Mouse (Mus musculus): ENCODE data around the gene Tmem160. TPM values are rescaled to one million over a fixed set of nuclear protein-coding genes. Genes with fewer than 3 reads are reported as not detected.
A peak's percentile ranks its signal among the peaks of the same experiment; 100 is the strongest.

Gene Tmem160
- 185 and 233 TPM in 2 replicates for polyA plus RNA-seq (2012; ENCODE audit: insufficient read depth, low replicate concordance)

GRCm38 (mm10) chr7:16452587-16453073 is at the start of gene Tmem160:
Gene Tmem160, plus strand, starts transcription at chr7:16452779.
- H3K9me3 ChIP-seq: no peaks in the 10 kb centered on the region
- TF ChIP-seq GATA1 (IDR thresholded peaks at IDR 0.05; ENCODE audit: borderline replicate concordance, low read length): no peak
- TF ChIP-seq FLI1 (IDR thresholded peaks at IDR 0.05; ENCODE audit: low read length): no peak
- H3K27me3 ChIP-seq (replicated peaks): no peaks in the 10 kb centered on the region
- peaks cover 30% of the 10 kb centered on the region for H3K4me1 ChIP-seq
- peak within 1 kb of the TSS; percentile 98 for H3K4me3 ChIP-seq (replicated peaks)
- H3K36me3 ChIP-seq (replicated peaks; ENCODE audit: low read length): peaks cover 32% of the 10 kb centered on the region

- TF ChIP-seq GATA1 (IDR thresholded peaks at IDR 0.05; ENCODE audit: borderline replicate concordance, low read length) (no peak), FLI1 (IDR thresholded peaks at IDR 0.05; ENCODE audit: low read length) (no peak)
- H3K4me3 ChIP-seq (replicated peaks): peak overlapping the region; percentile 98
- H3K36me3 ChIP-seq (replicated peaks; ENCODE audit: low read length): peaks cover 41% of the 10 kb centered on the region
- no peaks in the 10 kb centered on the region for H3K9me3 ChIP-seq
- no peaks in the 10 kb centered on the region for H3K27me3 ChIP-seq (replicated peaks)
- H3K4me1 ChIP-seq: peaks cover 64% of the 10 kb centered on the region
Measured at GRCm38 (mm10) chr7:16402968-16403948, 49.3 kb upstream of the Tmem160 start.

GRCm38 (mm10) chr7:16404315-16405072 is 48.1 kb upstream of the Tmem160 start:
- Histone ChIP-seq H3K4me3 (replicated peaks) (peak overlapping the region; percentile 90), H3K4me1 (peaks cover 66% of the 10 kb centered on the region)
- TF ChIP-seq GATA1 (IDR thresholded peaks at IDR 0.05; ENCODE audit: borderline replicate concordance, low read length) (no peak), FLI1 (IDR thresholded peaks at IDR 0.05; ENCODE audit: low read length) (no peak)

GRCm38 (mm10) chr7:16405073-16405455 is 47.5 kb upstream of the Tmem160 start:
- H3K4me3 ChIP-seq (replicated peaks): peak overlapping the region; percentile 90
- peaks cover 70% of the 10 kb centered on the region for H3K4me1 ChIP-seq

More at GRCm38 (mm10) chr7:16404315-16405072, 48.1 kb upstream of the Tmem160 start:
- peaks cover 51% of the 10 kb centered on the region for H3K36me3 ChIP-seq (replicated peaks; ENCODE audit: low read length)
- H3K27me3 ChIP-seq (replicated peaks): no peaks in the 10 kb centered on the region
- no peaks in the 10 kb centered on the region for H3K9me3 ChIP-seq

GRCm38 (mm10) chr7:16405516-16406351 is 46.8 kb upstream of the Tmem160 start:
- no peaks in the 10 kb centered on the region for H3K27me3 ChIP-seq (replicated peaks)
- peaks cover 61% of the 10 kb centered on the region for H3K36me3 ChIP-seq (replicated peaks; ENCODE audit: low read length)
- H3K4me3 ChIP-seq (replicated peaks): peak overlapping the region; percentile 90
- H3K9me3 ChIP-seq: no peaks in the 10 kb centered on the region
- TF ChIP-seq GATA1 (IDR thresholded peaks at IDR 0.05; ENCODE audit: borderline replicate concordance, low read length) (peak; percentile 65; the same call in 2 of the 3 replicates), FLI1 (IDR thresholded peaks at IDR 0.05; ENCODE audit: low read length) (no peak)
- H3K4me1 ChIP-seq: peaks cover 77% of the 10 kb centered on the region

More at GRCm38 (mm10) chr7:16405073-16405455, 47.5 kb upstream of the Tmem160 start:
- H3K36me3 ChIP-seq (replicated peaks; ENCODE audit: low read length): peaks cover 54% of the 10 kb centered on the region
- H3K9me3 ChIP-seq: no peaks in the 10 kb centered on the region
- H3K27me3 ChIP-seq (replicated peaks): no peaks in the 10 kb centered on the region
- TF ChIP-seq GATA1 (IDR thresholded peaks at IDR 0.05; ENCODE audit: borderline replicate concordance, low read length) (no peak), FLI1 (IDR thresholded peaks at IDR 0.05; ENCODE audit: low read length) (no peak)

GRCm38 (mm10) chr7:16406978-16407377 is 45.6 kb upstream of the Tmem160 start:
- peaks cover 70% of the 10 kb centered on the region for H3K36me3 ChIP-seq (replicated peaks; ENCODE audit: low read length)
- H3K4me3 ChIP-seq (replicated peaks): peak overlapping the region; percentile 76
- H3K27me3 ChIP-seq (replicated peaks): no peaks in the 10 kb centered on the region
- H3K4me1 ChIP-seq: peaks cover 89% of the 10 kb centered on the region
- H3K9me3 ChIP-seq: no peaks in the 10 kb centered on the region
- TF ChIP-seq FLI1 (IDR thresholded peaks at IDR 0.05; ENCODE audit: low read length) (no peak), GATA1 (IDR thresholded peaks at IDR 0.05; ENCODE audit: borderline replicate concordance, low read length) (no peak)

- H3K9me3 ChIP-seq: no peaks in the 10 kb centered on the region
- peak overlapping the region; percentile 81 for H3K4me3 ChIP-seq (replicated peaks)
- H3K27me3 ChIP-seq (replicated peaks): no peaks in the 10 kb centered on the region
- TF ChIP-seq GATA1 (IDR thresholded peaks at IDR 0.05; ENCODE audit: borderline replicate concordance, low read length): no peak
- TF ChIP-seq FLI1 (IDR thresholded peaks at IDR 0.05; ENCODE audit: low read length): no peak
- H3K36me3 ChIP-seq (replicated peaks; ENCODE audit: low read length): peaks cover 72% of the 10 kb centered on the region
- peaks cover 99% of the 10 kb centered on the region for H3K4me1 ChIP-seq
Measured at GRCm38 (mm10) chr7:16411100-16411499, 41.5 kb upstream of the Tmem160 start.

- Histone ChIP-seq H3K4me3 (replicated peaks) (peak overlapping the region; percentile 76), H3K36me3 (replicated peaks; ENCODE audit: low read length) (peaks cover 78% of the 10 kb centered on the region), H3K4me1 (peaks cover 99% of the 10 kb centered on the region)
Measured at GRCm38 (mm10) chr7:16412220-16412896, 40.2 kb upstream of the Tmem160 start.

More at GRCm38 (mm10) chr7:16412220-16412896, 40.2 kb upstream of the Tmem160 start:
- no peaks in the 10 kb centered on the region for H3K9me3 ChIP-seq
- no peaks in the 10 kb centered on the region for H3K27me3 ChIP-seq (replicated peaks)
- TF ChIP-seq FLI1 (IDR thresholded peaks at IDR 0.05; ENCODE audit: low read length) (no peak), GATA1 (IDR thresholded peaks at IDR 0.05; ENCODE audit: borderline replicate concordance, low read length) (no peak)

Data from megakaryocyte, embryonic 14.5 days (primary cell).